Mouse (Mus musculus) gastrocnemius, adult 18-20 months (tissue): Measurements from ENCODE around the gene Vwa3b. TPM values are rescaled to one million over a fixed set of nuclear protein-coding genes. Genes with fewer than 3 reads are reported as not detected.

ENCODE experiments used
- DNase-seq: peaks from one replicate; pipeline ENCODE4 v3.0.0; 2021; ENCODE audit warnings: low spot score
- total RNA-seq, 2 experiments: library from RNA; stranded (reverse); gene quantifications; 2 replicates each; pipeline ENCODE4 v1.2.3; 2021

Gene Vwa3b
- total RNA-seq, 2 experiments from 2014 or later: 85.9 to 109 TPM

GRCm38 (mm10) chr1:37060856-37061255 is 34.5 kb downstream of the Vwa3b start:
- DNase-seq: no peak

DNA sequence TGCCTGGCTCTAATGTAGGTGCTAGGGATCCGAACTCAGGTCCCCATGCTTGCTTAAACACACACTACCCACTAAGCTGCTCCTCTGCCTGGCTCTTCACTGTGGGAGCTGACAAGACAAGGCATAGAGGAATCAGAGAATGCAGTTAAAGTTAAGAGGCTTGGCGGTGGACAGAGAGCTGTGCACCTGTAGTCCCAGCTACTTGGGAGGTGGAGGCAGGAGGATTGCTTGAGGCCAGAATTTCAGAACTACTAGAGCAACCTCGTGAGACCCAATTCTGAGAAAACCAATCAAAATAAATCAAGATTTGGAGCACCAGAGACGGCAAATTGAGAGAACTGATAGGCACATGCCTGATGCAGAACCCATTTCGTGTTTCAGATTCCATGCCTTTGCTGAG is 36.7 kb downstream of the Vwa3b start:
- no peak for DNase-seq

- no peak for DNase-seq
Measured at GRCm38 (mm10) chr1:37063841-37064240, 37.4 kb downstream of the Vwa3b start.

DNA sequence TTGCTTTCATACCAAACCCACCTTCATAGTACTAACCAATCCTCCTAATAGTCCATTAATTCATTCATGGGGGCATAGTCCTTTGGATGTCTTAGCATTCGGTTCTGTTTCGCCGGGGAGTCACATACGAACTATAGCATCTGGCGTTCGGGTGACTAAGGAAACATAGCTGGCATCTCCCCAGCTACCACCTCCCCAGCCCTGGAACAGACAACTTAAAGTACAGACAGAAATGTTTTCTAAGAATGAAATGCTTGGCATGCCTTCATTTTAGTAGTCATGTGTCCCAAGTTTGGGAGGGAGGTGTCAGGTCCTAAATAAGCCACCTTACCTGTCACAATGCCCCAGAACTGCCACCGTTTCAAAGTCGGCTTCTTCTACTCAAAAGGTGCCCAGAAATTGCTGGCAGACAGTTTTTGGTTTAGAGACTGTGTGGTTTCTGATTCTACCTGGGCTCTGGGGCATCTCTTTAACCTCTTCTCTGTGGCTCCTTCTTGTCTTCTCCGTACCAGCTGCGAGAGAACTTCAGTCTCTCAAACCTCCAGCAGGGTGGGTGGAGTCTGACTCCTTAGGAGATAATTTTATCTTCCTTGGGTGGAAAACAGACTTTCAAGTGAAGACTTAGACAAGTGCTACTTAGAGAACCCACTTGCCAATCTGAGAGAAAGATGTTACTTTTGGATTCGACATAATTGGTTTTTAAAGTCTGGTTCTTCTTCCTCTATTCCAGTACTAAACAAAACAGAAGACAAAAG is 39.4 kb downstream of the Vwa3b start:
- no peak for DNase-seq

DNA sequence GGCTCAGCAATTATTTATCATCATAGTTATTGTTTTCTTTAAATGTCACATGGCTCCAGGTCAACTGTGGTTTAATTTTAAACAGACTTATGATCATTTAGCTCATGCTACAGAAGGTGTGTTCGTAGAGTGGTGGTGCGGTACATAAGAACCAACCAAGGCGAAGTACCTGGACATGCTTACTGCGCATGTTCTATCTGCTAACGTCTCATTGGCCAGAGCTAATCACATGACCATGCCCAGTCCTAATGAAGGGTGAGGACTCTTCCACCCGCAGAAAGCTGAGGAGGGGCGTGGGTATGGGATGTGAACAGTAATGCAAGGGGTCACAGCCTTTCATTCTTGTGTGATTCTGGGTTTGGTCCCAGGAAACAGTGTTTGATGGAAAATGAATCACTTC is 49.4 kb downstream of the Vwa3b start:
- no peak for DNase-seq

DNA sequence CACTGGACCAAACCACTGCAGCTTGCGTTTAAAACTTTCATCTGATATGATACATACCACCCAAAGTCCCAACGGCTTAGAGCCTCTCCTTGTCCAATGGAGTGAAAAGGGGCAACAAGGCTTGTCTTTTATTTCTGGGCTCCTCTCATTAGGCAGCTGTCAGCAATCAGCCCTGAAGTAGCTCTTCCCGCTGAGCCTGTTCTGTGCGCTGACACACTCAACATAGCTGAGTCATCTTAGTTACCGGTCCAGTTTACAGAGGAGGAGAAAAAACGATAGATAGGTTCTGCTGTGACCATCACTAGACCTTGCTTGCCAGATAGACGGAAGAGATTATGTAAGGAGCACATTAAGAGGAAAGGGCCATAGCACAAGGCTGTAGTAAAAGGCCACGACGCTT is 50.9 kb downstream of the Vwa3b start:
- peak; percentile 12 for DNase-seq

DNA sequence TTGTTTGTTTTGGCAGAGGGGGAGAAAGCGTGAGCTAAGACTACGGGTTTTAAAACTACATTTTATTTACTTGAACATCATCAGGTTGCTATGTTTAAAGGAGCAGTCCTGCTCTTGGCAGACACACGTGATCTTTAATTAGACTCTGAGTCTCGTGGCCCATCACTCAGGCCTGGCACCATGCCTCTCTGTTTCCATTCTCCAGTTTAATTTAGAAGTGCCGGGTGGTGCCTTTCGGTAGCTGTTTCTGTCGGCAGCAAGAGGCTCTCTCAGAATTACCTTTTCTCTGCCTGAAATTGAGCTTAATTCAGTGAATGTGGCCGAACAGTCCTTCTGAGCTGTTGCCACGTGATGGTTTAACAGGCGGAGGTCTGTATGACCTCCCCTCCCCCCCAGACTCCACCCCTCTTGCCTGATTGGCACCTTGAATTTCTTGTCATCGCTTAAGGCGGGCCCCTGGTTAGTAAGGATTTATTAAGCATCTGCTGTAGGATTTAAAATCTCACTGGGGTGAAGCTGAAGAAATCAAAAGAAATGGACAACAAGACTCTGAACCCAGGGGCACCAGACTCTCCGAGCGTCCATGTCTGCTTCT is 51.7 kb downstream of the Vwa3b start:
- DNase-seq: peak; percentile 80

DNA sequence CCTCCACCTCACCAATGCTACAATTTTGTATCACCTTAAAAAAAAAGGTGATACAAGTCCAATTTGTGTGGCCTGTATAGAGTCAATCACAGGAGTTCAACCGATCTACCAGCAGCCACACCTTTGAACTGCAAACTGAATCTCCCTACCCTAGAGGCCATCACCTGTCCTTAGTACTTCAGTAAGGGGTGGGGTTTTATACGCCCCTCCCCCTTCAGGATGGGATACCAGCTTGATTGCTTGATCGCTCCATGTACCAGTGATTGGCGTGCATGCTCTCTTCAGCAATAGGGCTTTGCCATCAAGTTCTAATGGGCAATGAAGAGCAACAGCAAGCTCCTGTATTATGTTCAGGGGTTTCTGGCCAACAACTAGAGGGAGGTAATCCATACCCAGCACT is 54.0 kb downstream of the Vwa3b start:
- no peak for DNase-seq

DNA sequence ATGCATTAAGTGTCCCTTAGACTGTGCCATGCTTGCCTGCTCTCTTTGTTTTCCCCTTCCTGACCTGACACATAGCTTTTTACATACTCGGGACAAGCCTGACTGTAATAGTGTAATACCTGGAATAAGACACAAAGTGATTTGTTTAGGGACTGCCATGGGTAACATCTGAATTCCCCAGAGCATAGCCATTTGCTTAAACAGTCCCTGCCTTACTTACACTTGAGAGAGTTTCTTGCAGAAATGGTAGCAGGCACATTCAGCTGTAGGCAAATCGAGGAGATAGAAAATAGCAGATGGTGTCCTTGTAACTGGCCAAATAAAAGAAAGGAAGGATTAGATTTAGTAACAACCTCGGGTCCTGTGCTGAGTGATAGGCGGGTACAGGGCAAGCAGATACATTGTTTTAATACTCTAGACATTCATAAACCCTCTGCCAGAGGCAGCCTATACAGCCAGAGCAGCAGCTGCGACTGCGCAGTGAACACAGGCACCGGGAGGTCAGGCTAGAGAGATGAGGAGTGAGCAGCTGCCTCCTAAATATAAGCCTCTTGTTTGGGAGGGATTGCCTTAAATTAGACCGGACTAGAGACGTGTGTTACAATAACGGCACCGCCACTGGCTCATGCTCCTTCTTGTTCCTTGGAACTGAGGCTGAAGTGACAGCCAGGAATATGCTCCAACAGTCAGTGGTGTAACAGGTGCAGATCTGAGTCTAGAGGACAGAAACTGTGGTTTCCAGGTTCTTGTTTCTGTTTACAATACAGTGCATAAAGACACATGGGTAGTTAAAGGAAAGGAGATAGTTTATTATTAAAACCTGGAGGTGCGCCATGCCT is 55.2 kb downstream of the Vwa3b start:
- DNase-seq: peak; percentile 72

- no peak for DNase-seq
Measured at GRCm38 (mm10) chr1:37082215-37082464, 55.7 kb downstream of the Vwa3b start.

GRCm38 (mm10) chr1:37084075-37084474 is 57.7 kb downstream of the Vwa3b start:
- no peak for DNase-seq

- peak; percentile 3 for DNase-seq
Measured at GRCm38 (mm10) chr1:37085171-37085570, 58.8 kb downstream of the Vwa3b start.

GRCm38 (mm10) chr1:37089191-37089590 is 62.8 kb downstream of the Vwa3b start:
- DNase-seq: no peak

GRCm38 (mm10) chr1:37097382-37098093 is 71.1 kb downstream of the Vwa3b start:
- DNase-seq: no peak

DNA sequence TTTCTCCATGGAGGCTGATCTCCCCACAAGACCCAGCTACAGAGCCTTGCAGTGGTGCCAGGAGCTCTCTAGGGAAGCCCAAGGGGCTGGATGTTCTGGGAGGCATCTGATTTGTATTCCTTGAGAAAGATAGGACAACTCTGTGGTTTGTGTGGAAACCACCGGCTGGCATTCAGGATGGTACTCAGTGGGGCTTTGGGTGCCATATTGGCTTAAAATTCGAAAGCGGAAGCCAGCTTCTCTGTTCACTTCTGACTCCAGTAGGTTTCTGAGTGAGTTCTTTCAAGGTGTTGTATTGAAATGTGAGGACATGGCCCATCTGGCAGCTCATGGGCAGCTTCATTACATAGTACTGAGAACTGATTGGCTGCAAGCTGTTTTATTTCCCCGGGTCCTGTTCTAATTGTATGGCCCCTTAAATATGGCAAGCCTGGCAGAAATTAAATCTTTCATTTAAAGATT is 71.7 kb downstream of the Vwa3b start:
- DNase-seq: no peak

- DNase-seq: no peak
Measured at GRCm38 (mm10) chr1:37100361-37100760, 74.0 kb downstream of the Vwa3b start.

DNA sequence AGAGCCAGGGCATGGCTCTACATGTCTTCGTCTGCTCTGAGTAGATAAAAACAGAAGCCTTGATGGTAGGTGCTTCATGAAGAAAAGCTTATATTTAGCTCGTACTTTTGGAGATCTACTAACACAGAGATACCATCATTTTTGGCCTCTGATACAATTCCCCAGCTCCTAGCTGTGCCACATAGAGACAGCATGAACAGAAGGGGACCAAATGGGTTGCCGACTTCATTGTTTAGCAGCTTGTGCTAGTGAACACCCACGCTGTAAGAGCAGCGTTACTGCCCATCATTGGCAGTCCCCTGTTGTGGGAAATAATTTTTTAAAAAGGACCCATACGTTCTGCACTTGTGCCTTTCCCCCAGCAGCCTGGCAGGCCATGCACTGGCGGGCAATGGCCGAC is 74.6 kb downstream of the Vwa3b start:
- DNase-seq: no peak

GRCm38 (mm10) chr1:37101717-37102116 is 75.3 kb downstream of the Vwa3b start:
- DNase-seq: no peak

DNA sequence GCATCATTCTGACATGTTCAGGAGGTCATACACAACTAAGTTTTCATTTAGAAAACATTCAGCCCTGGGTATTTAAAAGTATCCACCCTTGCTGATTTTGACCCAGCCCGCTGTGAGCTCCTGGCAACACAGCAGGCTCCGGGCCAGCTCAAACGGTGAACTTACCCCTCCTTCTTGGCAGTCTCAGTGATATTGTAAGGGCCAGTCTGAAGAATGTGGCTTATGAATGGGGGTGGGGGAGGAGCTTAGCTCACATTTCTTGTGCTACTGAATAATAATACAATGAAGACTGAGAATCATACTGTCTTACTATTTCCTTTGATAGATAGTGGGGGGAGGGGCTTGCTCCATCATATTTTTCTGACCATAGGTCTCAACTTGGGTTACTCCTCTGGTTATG is 78.8 kb downstream of the Vwa3b start:
- DNase-seq: no peak

- DNase-seq: no peak
Measured at GRCm38 (mm10) chr1:37113781-37114180, 87.4 kb downstream of the Vwa3b start.

DNA sequence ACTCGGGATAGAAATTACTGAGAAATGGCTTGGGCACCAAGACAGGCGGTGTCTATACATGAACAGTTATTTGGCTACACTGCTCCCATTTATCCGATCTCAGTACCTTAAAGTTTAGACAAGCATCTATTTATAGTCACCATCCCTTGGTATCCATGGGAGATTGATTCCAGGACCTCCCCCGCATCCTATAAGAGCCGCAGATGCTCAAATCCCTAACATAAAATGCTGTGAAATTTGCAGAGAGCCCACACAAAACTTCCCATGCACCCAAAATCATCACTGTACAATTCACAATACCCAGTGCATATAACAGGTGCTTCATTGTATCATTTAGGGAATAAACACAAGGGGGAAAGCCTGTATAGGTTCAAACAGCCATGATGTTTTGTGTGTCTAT is 89.5 kb downstream of the Vwa3b start:
- no peak for DNase-seq

DNA sequence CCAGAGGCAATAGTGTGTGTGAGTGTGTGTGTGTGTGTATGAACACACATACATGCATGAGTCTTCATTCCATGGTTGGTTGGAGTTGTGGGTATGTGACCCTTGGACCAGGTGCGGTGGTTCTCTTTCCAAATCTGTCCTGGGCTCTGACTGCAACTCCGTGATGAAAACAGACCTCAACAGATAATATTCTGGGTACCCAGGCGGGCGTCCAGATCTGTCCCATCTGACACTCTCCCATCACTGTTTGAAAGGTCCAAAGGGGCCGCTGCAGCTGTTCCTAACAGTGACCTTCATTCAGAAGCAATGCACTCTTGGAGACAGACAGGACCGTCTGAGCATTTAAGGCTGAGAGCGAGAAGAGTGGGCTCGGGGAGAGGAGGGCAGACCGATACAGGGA is 90.2 kb downstream of the Vwa3b start:
- peak; percentile 64 for DNase-seq
